In the genomic region with DNA sequence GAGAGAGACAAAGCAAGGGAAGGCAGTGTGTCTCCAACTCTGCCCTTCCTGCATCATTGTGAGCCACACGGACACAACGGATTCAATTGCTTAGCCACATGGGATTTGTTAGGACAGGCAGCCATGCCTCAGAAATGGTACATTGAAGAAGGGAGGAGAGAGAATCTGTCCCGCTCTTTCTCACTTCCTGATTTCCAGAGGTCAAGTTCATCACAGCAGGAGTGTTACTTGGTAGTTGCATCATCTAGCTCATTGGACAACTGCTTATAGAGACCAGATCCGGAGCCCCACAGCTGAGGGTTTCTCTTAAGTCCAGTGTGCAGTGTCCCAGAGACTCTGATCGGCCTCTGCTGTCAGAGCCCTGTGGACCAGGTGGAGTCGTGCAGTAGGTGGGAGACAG, we compare ENCODE assay signal across 22 mouse cellular contexts.
DNase-seq lines count a peak whose midpoint lies in the region; ATAC-seq and TF ChIP-seq lines count a peak whose summit lies in the region.
"Had no signal": no experiment of that assay in that cellular context is flagged by ENCODE, and none has a peak within 500 bp of the region (broad histone marks: within the 10 kb centered on the region; RNA-seq: fewer than 3 reads in every experiment).

No protein-coding gene starts in this region.

- peak; percentile 67; the same call in 1 of the 2 replicates for TF ChIP-seq EP300 in CH12.LX (IDR thresholded peaks at IDR 0.05; ENCODE audit: low read length)

- dilution Hi-C loops in CH12.LX (cut with MboI; ENCODE audit: extremely low pct_ligation_motif_present, extremely low pct_unique_long_range_greater_than_20kb, low sequenced_read_pairs): no loop called here

- H3ac ChIP-seq in myocyte (ENCODE audit: control insufficient read depth, insufficient read length): no peak overlapping the region

- peak overlapping the region; percentile 31 for H3K4me2 ChIP-seq in CH12.LX (ENCODE audit: insufficient read depth, low read depth, poor library complexity, severe bottlenecking)
- H3K4me2 ChIP-seq in myocyte (ENCODE audit: low read depth): peak overlapping the region; percentile 50
- no peak overlapping the region for H3K4me2 ChIP-seq in forebrain, postnatal 0 days (ENCODE audit: low read depth)
- H3K4me2 ChIP-seq: embryonic facial prominence, embryonic 12.5 days; forebrain, embryonic 13.5 days; forebrain, embryonic 15.5 days had no signal

- 90% methylated on average over 6 of the region's 6 CpGs for WGBS in forebrain, postnatal 0 days

- TF ChIP-seq CTCF in CH12.LX (conservative IDR thresholded peaks at IDR 0.05 in 1 of 2, IDR thresholded peaks at IDR 0.05 in 1 of 2; ENCODE audit: low read depth in 2 of 2, low read length in 2 of 2): no peak
- no peak for TF ChIP-seq CTCF in forebrain, postnatal 0 days (IDR thresholded peaks at IDR 0.05; ENCODE audit: low read depth)

- DNase-seq in 416B (ENCODE audit: low read depth) (peak; percentile 7), CH12.LX (ENCODE audit: extremely low read depth) (peak; percentile 8)
- no peak for DNase-seq in layer of hippocampus, adult 9-10 months (ENCODE audit: low spot score)
- DNase-seq in forebrain, postnatal 0 days: no peak
- no peak for DNase-seq in spleen, postnatal 4 days (ENCODE audit: low spot score in 2 of 2)
- DNase-seq: adrenal gland, adult 8-10 months; adrenal gland, postnatal 14 days; adrenal gland, postnatal 36 days; B cell, adult 2 months; cerebellum, adult 11-12 months; cerebellum, adult 2 months; cerebellum, adult 9-10 months; cerebellum, postnatal 10 days; cerebellum, postnatal 25 days had no signal

- TF ChIP-seq POLR2A in CH12.LX (IDR thresholded peaks at IDR 0.05; ENCODE audit: low read depth, low read length) (no peak), myocyte (IDR thresholded peaks at IDR 0.05; ENCODE audit: insufficient read length, low read depth) (no peak)

- no peaks in the 10 kb centered on the region for H3K9me3 ChIP-seq in CH12.LX (replicated peaks; ENCODE audit: low read length)
- H3K9me3 ChIP-seq in forebrain, postnatal 0 days (ENCODE audit: low read length): no peaks in the 10 kb centered on the region
- H3K9me3 ChIP-seq: embryonic facial prominence, embryonic 10.5 days; embryonic facial prominence, embryonic 12.5 days; forebrain, embryonic 13.5 days; forebrain, embryonic 15.5 days had no signal

- in situ Hi-C loops in CH12.LX (cut with MboI; ENCODE audit: low pct_ligation_motif_present, low pct_unique_long_range_greater_than_20kb, low sequenced_read_pairs): no loop called here

- peak overlapping the region; percentile 66 for H3K27ac ChIP-seq in CH12.LX (ENCODE audit: insufficient read depth, low read depth)
- H3K27ac ChIP-seq in forebrain, postnatal 0 days (ENCODE audit: low read depth, low read length): no peak overlapping the region
- H3K27ac ChIP-seq: embryonic facial prominence, embryonic 10.5 days; embryonic facial prominence, embryonic 12.5 days; forebrain, embryonic 13.5 days; forebrain, embryonic 15.5 days had no signal

- TF ChIP-seq RAD21 in CH12.LX (IDR thresholded peaks at IDR 0.05; ENCODE audit: low read depth, low read length): no peak

- H3K79me2 ChIP-seq in CH12.LX (replicated peaks; ENCODE audit: control insufficient read depth, extremely low read depth, insufficient read depth, poor library complexity, severe bottlenecking) (no peaks in the 10 kb centered on the region), myocyte (ENCODE audit: control insufficient read depth, insufficient read depth) (no peaks in the 10 kb centered on the region)

- H3K4me3 ChIP-seq in CH12.LX (replicated peaks in 1 of 3; ENCODE audit: low read depth in 2 of 3, low read length in 2 of 3, poor library complexity in 1 of 3) (peak overlapping the region in 1 of 3 experiments; percentile 53), myocyte (peak overlapping the region; percentile 7)
- H3K4me3 ChIP-seq in forebrain, postnatal 0 days (ENCODE audit: low read depth, low read length): no peak overlapping the region
- H3K4me3 ChIP-seq: embryonic facial prominence, embryonic 10.5 days; embryonic facial prominence, embryonic 12.5 days; forebrain, embryonic 13.5 days; forebrain, embryonic 15.5 days had no signal

- peak overlapping the region; percentile 79 for H3K9ac ChIP-seq in CH12.LX (ENCODE audit: insufficient read depth, low read depth)
- no peak overlapping the region for H3K9ac ChIP-seq in forebrain, postnatal 0 days
- H3K9ac ChIP-seq: embryonic facial prominence, embryonic 12.5 days; forebrain, embryonic 13.5 days; forebrain, embryonic 15.5 days had no signal

- H3K4me1 ChIP-seq in CH12.LX (ENCODE audit: control insufficient read depth in 1 of 2, insufficient read depth in 2 of 2): peaks cover 12 to 17% of the 10 kb centered on the region in 2 experiments
- no peaks in the 10 kb centered on the region for H3K4me1 ChIP-seq in forebrain, postnatal 0 days (ENCODE audit: insufficient read depth)
- H3K4me1 ChIP-seq: embryonic facial prominence, embryonic 12.5 days; forebrain, embryonic 13.5 days; forebrain, embryonic 15.5 days had no signal

- ATAC-seq in forebrain, postnatal 0 days: no peak
- ATAC-seq: activated CD4-positive, CD25-positive, alpha-beta regulatory T cell, adult 4 months; CD4-positive, CD25-positive, alpha-beta regulatory T cell, adult 4 months; forebrain, embryonic 13.5 days; forebrain, embryonic 15.5 days; Patski had no signal

- no peaks in the 10 kb centered on the region for H3K27me3 ChIP-seq in CH12.LX (replicated peaks)
- no peaks in the 10 kb centered on the region for H3K27me3 ChIP-seq in myocyte (ENCODE audit: control insufficient read depth, insufficient read depth, insufficient read length)
- no peaks in the 10 kb centered on the region for H3K27me3 ChIP-seq in forebrain, postnatal 0 days (ENCODE audit: insufficient read depth, low read length)
- H3K27me3 ChIP-seq: embryonic facial prominence, embryonic 12.5 days; forebrain, embryonic 13.5 days; forebrain, embryonic 15.5 days; Patski had no signal

- H3K36me3 ChIP-seq in CH12.LX (replicated peaks in 1 of 2; ENCODE audit: control insufficient read depth in 1 of 2, insufficient read depth in 1 of 2, low read length in 1 of 2) (no peaks in the 10 kb centered on the region), myocyte (ENCODE audit: control insufficient read depth, insufficient read depth) (no peaks in the 10 kb centered on the region)
- H3K36me3 ChIP-seq in forebrain, postnatal 0 days (ENCODE audit: insufficient read depth): no peaks in the 10 kb centered on the region
- H3K36me3 ChIP-seq: embryonic facial prominence, embryonic 10.5 days; embryonic facial prominence, embryonic 12.5 days; forebrain, embryonic 15.5 days had no signal

TF ChIP-seq in CH12.LX, 34 proteins besides CTCF, POLR2A, EP300 and RAD21 (continues in another document):
- TF ChIP-seq MAX (IDR thresholded peaks at IDR 0.05; ENCODE audit: low read length) (0 out of 2 replicates have a peak, but pooled peaks have one; percentile 44), SIN3A (IDR thresholded peaks at IDR 0.05; ENCODE audit: low read length) (no peak), ZKSCAN1 (IDR thresholded peaks at IDR 0.05; ENCODE audit: borderline replicate concordance, low read depth, low read length) (no peak), POLR2AphosphoS2 (IDR thresholded peaks at IDR 0.05; ENCODE audit: low read depth, low read length) (no peak), TBP (conservative IDR thresholded peaks at IDR 0.05; ENCODE audit: low read depth, low read length) (0 out of 2 replicates have a peak, but pooled peaks have one; percentile 13), JUN (IDR thresholded peaks at IDR 0.05; ENCODE audit: insufficient read depth, low read depth, low read length) (no peak), CHD2 (IDR thresholded peaks at IDR 0.05; ENCODE audit: low read length) (no peak), TCF12 (IDR thresholded peaks at IDR 0.05; ENCODE audit: low read depth, low read length) (peak; percentile 44; the same call in 1 of the 2 replicates), ZNF384 (IDR thresholded peaks at IDR 0.05; ENCODE audit: low read depth, low read length) (no peak), IRF4 (IDR thresholded peaks at IDR 0.05; ENCODE audit: low read depth, low read length) (peak; percentile 88), GABPA (IDR thresholded peaks at IDR 0.05; ENCODE audit: insufficient replicate concordance, low read depth, low read length) (no peak), MYC (IDR thresholded peaks at IDR 0.05; ENCODE audit: low read depth, low read length) (peak; percentile 54; the same call in 1 of the 2 replicates), NELFE (IDR thresholded peaks at IDR 0.05; ENCODE audit: low read depth, low read length) (no peak), ETS1 (conservative IDR thresholded peaks at IDR 0.05; ENCODE audit: low read depth, low read length) (peak; percentile 35; the same call in 1 of the 2 replicates), ELF1 (IDR thresholded peaks at IDR 0.05; ENCODE audit: low read depth, low read length) (peak; percentile 70)

TF ChIP-seq in myocyte, 11 proteins besides CTCF, POLR2A, EP300 and RAD21:
- no peak for TF ChIP-seq MYOD1 (IDR thresholded peaks at IDR 0.05; ENCODE audit: control insufficient read depth in 1 of 3, insufficient read length in 2 of 3, low read depth in 2 of 3)
- peak; percentile 52 for TF ChIP-seq POLR2AphosphoS2 (IDR thresholded peaks at IDR 0.05; ENCODE audit: insufficient read length, low read depth)
- no peak for TF ChIP-seq MAX (IDR thresholded peaks at IDR 0.05; ENCODE audit: low read depth)
- no peak for TF ChIP-seq REST (IDR thresholded peaks at IDR 0.05; ENCODE audit: insufficient read depth, insufficient read length)
- TF ChIP-seq SRF (IDR thresholded peaks at IDR 0.05; ENCODE audit: control insufficient read depth, insufficient read length, low read depth): no peak
- peak; percentile 94 for TF ChIP-seq CEBPB (IDR thresholded peaks at IDR 0.05; ENCODE audit: insufficient read depth, poor library complexity, severe bottlenecking)

Comparison
In these comparisons a context has a peak if more than half of its experiments do, and no peak if none do; other contexts are left out.
1. DNase-seq: peak in 416B (single experiment) and CH12.LX (single experiment); none in layer of hippocampus, adult 9-10 months (single experiment), forebrain, postnatal 0 days (single experiment) and spleen, postnatal 4 days (0 of 2).